Mouse (Mus musculus) heart, adult 2 months (tissue): ENCODE measurements around the gene Chst7. TPM values are rescaled to one million over a fixed set of nuclear protein-coding genes. Genes with fewer than 3 reads are reported as not detected.
A peak's percentile ranks its signal among the peaks of the same experiment; 100 is the strongest.

ENCODE experiments used
- DNase-seq, 2 experiments: peaks; one replicate each; pipeline ENCODE4 v3.0.0; 2021
- H3K27ac ChIP-seq: fragments of 200-600 bp; 2 replicates; pipeline ENCODE4 v1.8.1; 2022
- H3K27me3 ChIP-seq: fragments of 200-500 bp; 2 replicates; pipeline ENCODE4 v1.6.1; 2012; ENCODE audit warnings: mild to moderate bottlenecking, low read length, inconsistent platforms, mixed read lengths; ENCODE audit not compliant: control insufficient read depth, insufficient read depth
- H3K36me3 ChIP-seq: fragments of 200-500 bp; 2 replicates; pipeline ENCODE4 v1.6.1; 2012; ENCODE audit warnings: low read length, inconsistent platforms; ENCODE audit not compliant: control insufficient read depth, insufficient read depth
- H3K4me1 ChIP-seq: fragments of 200-500 bp; 2 replicates; pipeline ENCODE4 v1.6.1; 2011; ENCODE audit warnings: low read length; ENCODE audit not compliant: control insufficient read depth, insufficient read depth
- H3K4me3 ChIP-seq: fragments of 200-600 bp; 2 replicates; pipeline ENCODE4 v1.8.1; 2022
- H3K79me2 ChIP-seq: fragments of 200-500 bp; replicated peaks from 2 replicates; pipeline ENCODE4 v1.6.1; 2012; ENCODE audit warnings: mild to moderate bottlenecking, inconsistent platforms, low read length, moderate library complexity, mixed read lengths; ENCODE audit not compliant: control insufficient read depth, insufficient read depth
- H3K9ac ChIP-seq: fragments of 200-500 bp; 2 replicates; pipeline ENCODE4 v1.6.1; 2012; ENCODE audit warnings: low read depth, mild to moderate bottlenecking, control low read depth, inconsistent platforms, low read length, mixed read lengths
- CTCF ChIP-seq: fragments of 200-600 bp; IDR thresholded peaks from 2 replicates; pipeline ENCODE4 v1.8.1; 2022; ENCODE audit warnings: antibody characterized with exemption, mild to moderate bottlenecking, moderate library complexity
- EP300 ChIP-seq: fragments of 200-500 bp; IDR thresholded peaks from 2 replicates; pipeline ENCODE4 v1.6.1; 2011; ENCODE audit warnings: low read depth, low read length, control low read depth; ENCODE audit not compliant: insufficient read depth
- POLR2A ChIP-seq: fragments of 200-500 bp; IDR thresholded peaks from 2 replicates; pipeline ENCODE4 v1.6.1; 2011; ENCODE audit warnings: mild to moderate bottlenecking, low read depth, low read length, control low read depth; ENCODE audit not compliant: insufficient read depth
- WGBS: fragments of 180-500 bp; shearing (Covaris S2); methylation state at CpG from one replicate; pipeline ENCODE4 v1.1.7; 2018; 5-methylcytosine and 5-hydroxymethylcytosine counted together
- intact Hi-C: fragments of 180-260 bp; cut with DNase I; formaldehyde crosslinking; loops from one replicate; pipeline ENCODE4 v1.15.1; 2025
- polyA plus RNA-seq: library from polyadenylated mRNA; depleted of rRNA; stranded (reverse); fragments of >200 nt; gene quantifications from 2 replicates; pipeline ENCODE4 v1.2.3, GENCODE M21; 2012
- total RNA-seq, 2 experiments: library from RNA; stranded (reverse); gene quantifications; 2 replicates each; pipeline ENCODE4 v1.2.3; 2021

Gene Chst7
- total and polyA plus RNA-seq, 3 experiments = 3.0 to 3.7 (median 3.1) TPM

DNA sequence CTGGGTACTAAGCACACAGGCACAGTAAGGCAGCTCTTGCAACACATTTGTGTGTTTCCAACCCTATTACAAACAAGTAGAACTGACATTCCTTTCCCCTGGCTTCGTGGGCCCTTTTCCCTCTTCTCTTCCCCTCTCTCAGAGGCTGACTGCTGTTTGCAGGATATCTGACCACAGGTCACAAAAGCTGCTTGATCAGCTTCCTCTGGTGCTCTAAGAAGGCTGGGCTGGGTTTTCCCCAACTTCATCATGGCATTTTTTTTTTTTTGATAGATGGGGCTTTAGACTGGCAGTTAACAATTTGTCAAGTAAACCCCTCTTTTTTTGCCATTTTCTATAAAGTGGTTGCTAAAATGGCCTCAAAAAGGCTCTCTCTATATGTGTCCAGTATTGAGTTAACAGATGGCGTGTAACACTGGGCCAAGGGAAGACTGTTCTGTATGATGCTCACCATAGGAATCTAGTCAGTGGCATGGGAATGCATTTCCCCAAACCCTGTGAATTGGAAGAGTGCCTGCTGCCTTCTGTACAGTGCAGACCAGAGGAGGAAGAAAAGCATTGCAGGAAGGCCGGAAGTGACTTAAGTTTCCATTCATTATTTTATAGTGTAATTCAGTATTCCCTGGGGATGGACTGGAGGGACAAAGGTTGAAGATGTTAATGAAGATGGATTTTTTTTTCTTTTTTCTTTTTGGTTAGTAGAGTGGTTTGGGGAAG lies 2.6 kb downstream of the Chst7 start:
- Histone ChIP-seq H3K27me3 (no peaks in the 10 kb centered on the region), H3K9ac (no peak overlapping the region; the same call in 1 of the 2 replicates), H3K79me2 (no peaks in the 10 kb centered on the region), H3K4me3 (no peak overlapping the region; the same call in 1 of the 2 replicates), H3K36me3 (no peaks in the 10 kb centered on the region; the same call in 1 of the 2 replicates), H3K4me1 (peaks cover under 1% of the 10 kb centered on the region), H3K27ac (no peak overlapping the region)
- WGBS = 35% methylated on average over 3 of the region's 3 CpGs
- DNase-seq = no peak
- TF ChIP-seq POLR2A (no peak), CTCF (no peak), EP300 (no peak)
- intact Hi-C loops = loop anchor here (10.0 kb wide), 1 partner anchor 363 kb away; the partner anchor contains the start of gene Jade3

DNA sequence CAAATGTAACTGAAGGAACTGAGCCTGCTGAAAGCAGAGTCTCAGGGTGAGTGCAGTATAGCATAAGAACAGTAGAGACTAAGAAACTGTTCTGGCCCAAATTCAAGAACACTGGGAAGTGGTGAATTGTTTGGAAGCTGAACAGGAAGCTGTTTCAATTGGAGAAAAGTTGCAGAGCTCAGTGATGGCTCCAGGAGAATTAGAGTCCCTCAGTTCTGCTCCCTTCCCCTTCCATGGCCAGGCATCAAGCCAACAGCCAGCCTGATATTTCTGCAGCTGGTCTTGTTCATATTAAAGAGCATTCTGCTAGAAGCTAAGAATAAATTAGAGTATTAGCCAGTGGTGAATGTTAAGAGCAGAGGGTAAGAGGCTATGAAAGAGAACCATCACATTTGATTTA lies 7.3 kb downstream of the Chst7 start:
- Histone ChIP-seq H3K27ac (no peak overlapping the region), H3K9ac (no peak overlapping the region), H3K36me3 (no peaks in the 10 kb centered on the region; the same call in 1 of the 2 replicates), H3K79me2 (no peaks in the 10 kb centered on the region), H3K4me3 (no peak overlapping the region), H3K27me3 (no peaks in the 10 kb centered on the region), H3K4me1 (peaks cover 4% of the 10 kb centered on the region)
- TF ChIP-seq POLR2A (no peak), CTCF (no peak), EP300 (no peak)
- DNase-seq = peak; percentile 44 to 46
- intact Hi-C loops = loop anchor here (10.0 kb wide), 1 partner anchor 358 kb away; the partner anchor contains the start of gene Jade3

DNA sequence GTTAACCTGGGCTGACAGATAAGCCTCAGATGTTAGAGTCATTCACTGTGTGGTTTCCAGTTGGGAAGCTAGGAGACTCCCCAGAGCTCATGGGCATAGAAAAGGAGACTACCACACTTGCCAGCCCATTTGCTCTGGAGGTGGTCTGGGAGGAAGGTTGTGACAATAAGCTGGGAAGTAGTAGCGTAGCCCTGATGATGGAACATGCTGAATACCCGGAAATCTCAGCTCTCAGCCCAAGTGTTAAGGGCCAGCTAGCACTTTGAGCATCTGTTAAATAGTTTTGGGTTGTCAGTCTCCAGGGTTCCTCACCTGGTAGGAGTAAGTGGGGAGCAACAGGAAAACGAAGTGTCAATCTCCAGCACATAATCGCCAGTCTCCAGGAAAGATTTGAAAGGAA lies 10.8 kb downstream of the Chst7 start:
- Histone ChIP-seq H3K4me1 (peaks cover 4% of the 10 kb centered on the region), H3K79me2 (no peaks in the 10 kb centered on the region), H3K27ac (no peak overlapping the region), H3K27me3 (no peaks in the 10 kb centered on the region), H3K4me3 (no peak overlapping the region), H3K9ac (no peak overlapping the region), H3K36me3 (no peaks in the 10 kb centered on the region)
- 57% methylated on average over 4 of the region's 4 CpGs for WGBS
- intact Hi-C loops = no loop called here
- TF ChIP-seq EP300 (peak; percentile 61; the same call in 1 of the 2 replicates), CTCF (no peak)
- peak in 1 of 2 experiments; percentile 43 for DNase-seq

DNA sequence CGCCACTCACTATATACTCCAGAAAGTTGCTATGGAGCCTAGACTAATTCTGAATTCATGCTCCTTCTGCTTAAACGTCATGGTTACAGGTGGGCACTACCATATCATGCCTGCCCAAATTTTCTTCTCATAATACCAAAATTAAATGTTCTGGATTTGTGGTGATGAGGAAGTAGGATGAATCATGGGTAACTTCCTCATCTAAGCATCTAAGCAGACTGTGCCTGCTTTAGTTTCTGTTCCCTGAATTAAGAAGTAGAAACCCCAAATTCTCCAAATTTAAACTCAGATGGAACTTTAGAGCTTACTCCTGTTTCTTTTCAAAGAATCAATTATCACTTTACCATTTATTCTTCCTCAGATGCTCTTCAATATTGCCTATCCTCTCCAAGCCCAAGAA lies 58.4 kb downstream of the Chst7 start:
- no peak overlapping the region for H3K4me3 ChIP-seq
- DNase-seq = no peak
- H3K9ac ChIP-seq = no peak overlapping the region
- TF ChIP-seq POLR2A = no peak
- no peak for TF ChIP-seq CTCF
- no peak for TF ChIP-seq EP300
- no peaks in the 10 kb centered on the region for H3K27me3 ChIP-seq
- no peak overlapping the region for H3K27ac ChIP-seq
- no peaks in the 10 kb centered on the region for H3K36me3 ChIP-seq
- no peaks in the 10 kb centered on the region for H3K4me1 ChIP-seq
- intact Hi-C loops = no loop called here
- H3K79me2 ChIP-seq = no peaks in the 10 kb centered on the region
- WGBS = 57% methylated on average over 2 of the region's 2 CpGs

DNA sequence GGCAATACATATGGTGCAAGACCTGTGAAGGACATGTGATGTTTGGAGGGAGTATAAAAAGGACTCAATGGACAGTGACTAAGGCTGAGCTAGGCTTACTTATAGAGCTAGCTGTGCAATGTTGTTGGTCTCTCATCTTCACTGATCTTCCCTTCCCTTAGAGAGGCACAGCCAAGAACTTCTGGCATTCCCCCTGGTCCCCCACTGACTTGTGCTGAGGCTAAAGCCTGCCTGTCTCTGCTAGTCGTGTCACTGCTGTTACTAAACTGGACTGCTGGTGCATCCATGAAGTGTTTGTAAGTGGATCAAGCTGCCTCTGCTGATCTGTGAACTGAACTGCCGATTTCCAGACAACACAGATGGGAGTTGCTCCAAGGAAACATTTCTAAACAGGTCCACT lies 66.1 kb downstream of the Chst7 start:
- Histone ChIP-seq H3K27ac (no peak overlapping the region), H3K79me2 (no peaks in the 10 kb centered on the region), H3K27me3 (no peaks in the 10 kb centered on the region), H3K4me1 (no peaks in the 10 kb centered on the region), H3K4me3 (no peak overlapping the region), H3K36me3 (no peaks in the 10 kb centered on the region), H3K9ac (no peak overlapping the region)
- WGBS = 48% methylated on average over 2 of the region's 2 CpGs
- intact Hi-C loops = no loop called here
- TF ChIP-seq EP300 (no peak), CTCF (no peak), POLR2A (no peak)
- no peak for DNase-seq

DNA sequence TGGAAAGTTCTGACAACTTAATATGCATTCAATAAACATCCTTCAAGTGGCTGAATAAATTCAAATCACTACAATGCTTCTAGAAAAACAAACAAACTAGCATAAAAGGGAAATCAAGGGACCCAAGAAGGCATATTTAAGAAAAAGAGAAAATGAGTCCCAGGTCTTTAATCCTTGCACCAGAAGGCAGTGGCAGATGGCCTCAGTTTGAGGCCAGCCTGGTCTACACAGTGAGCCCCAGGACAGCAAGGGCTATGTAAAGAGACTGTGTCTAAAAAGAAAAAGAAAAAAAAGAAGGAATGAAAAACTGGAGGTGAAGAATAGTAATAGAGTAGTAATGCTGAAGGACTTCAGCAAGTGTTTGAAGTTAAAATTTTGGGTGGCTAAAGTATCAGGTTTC lies 69.6 kb downstream of the Chst7 start:
- no peaks in the 10 kb centered on the region for H3K27me3 ChIP-seq
- TF ChIP-seq EP300 (no peak), CTCF (no peak), POLR2A (no peak)
- intact Hi-C loops = no loop called here
- DNase-seq = no peak
- H3K4me3 ChIP-seq = no peak overlapping the region
- H3K4me1 ChIP-seq = no peaks in the 10 kb centered on the region
- no peaks in the 10 kb centered on the region for H3K79me2 ChIP-seq
- no peaks in the 10 kb centered on the region for H3K36me3 ChIP-seq
- no peak overlapping the region for H3K9ac ChIP-seq
- no peak overlapping the region for H3K27ac ChIP-seq
